Mouse (Mus musculus) intestine, embryonic 14.5 days (tissue): ENCODE measurements at regions not wholly inside any gene's neighbourhood (a gene's known extent, or its start where the extent isn't known, plus 50 kb on each side); places are given as distances from the start of the nearest gene placed in this dataset.

ENCODE experiments used
- ATAC-seq: fragments of 200-750 bp; cut with Nextera tagmentation; replicated peaks from 2 replicates; pipeline ENCODE4 v1.8.0; 2017; ENCODE audit warnings: low read depth, moderate number of reproducible peaks, moderate TSS enrichment, moderate library complexity; ENCODE audit not compliant: low FRiP score, low TSS enrichment
- DNase-seq: peaks from one replicate; pipeline ENCODE4 v3.0.0-alpha.2; 2018; ENCODE audit warnings: low spot score
- H3K27ac ChIP-seq: fragments of 300-500 bp; sonication (generic); 2 replicates; pipeline ENCODE4 v1.5.1; 2014; ENCODE audit warnings: low read depth, mild to moderate bottlenecking, control low read depth
- H3K27me3 ChIP-seq: fragments of 300-500 bp; sonication (generic); replicated peaks from 2 replicates; pipeline ENCODE4 v1.6.1; 2014; ENCODE audit warnings: low read length, control low read depth; ENCODE audit not compliant: control insufficient read depth, insufficient read depth
- H3K36me3 ChIP-seq: fragments of 300-500 bp; sonication (generic); 2 replicates; pipeline ENCODE4 v1.6.1; 2014; ENCODE audit warnings: low read length, control low read depth; ENCODE audit not compliant: control insufficient read depth, insufficient read depth
- H3K4me1 ChIP-seq: fragments of 300-500 bp; sonication (generic); replicated peaks from 2 replicates; pipeline ENCODE4 v1.6.1; 2014; ENCODE audit warnings: low read length, control low read depth, mixed read lengths; ENCODE audit not compliant: control insufficient read depth, insufficient read depth
- H3K4me2 ChIP-seq: fragments of 300-500 bp; sonication (generic); 2 replicates; pipeline ENCODE4 v1.6.1; 2014; ENCODE audit warnings: low read length
- H3K4me3 ChIP-seq: fragments of 300-500 bp; sonication (generic); 2 replicates; pipeline ENCODE4 v1.5.1; 2014; ENCODE audit warnings: low read depth, low read length, control low read depth, mixed read lengths
- H3K9ac ChIP-seq: fragments of 300-500 bp; sonication (generic); 2 replicates; pipeline ENCODE4 v1.6.1; 2014; ENCODE audit warnings: mild to moderate bottlenecking, low read length
- H3K9me3 ChIP-seq: fragments of 300-500 bp; sonication (generic); 2 replicates; pipeline ENCODE4 v1.6.1; 2016; ENCODE audit warnings: low read length, control low read depth; ENCODE audit not compliant: control insufficient read depth
- WGBS: fragments of 180-500 bp; shearing (Covaris S2); extraction: QIAGEN DNeasy Blood & Tissue Kit; methylation state at CpG from one replicate; pipeline ENCODE4 v1.1.7; 2014; 5-methylcytosine and 5-hydroxymethylcytosine counted together

GRCm38 (mm10) chr14:85965139-85965538, 1175.9 kb downstream of the Diaph3 start:
- Histone ChIP-seq H3K9ac (no peak overlapping the region), H3K4me3 (no peak overlapping the region), H3K9me3 (no peaks in the 10 kb centered on the region), H3K27me3 (no peaks in the 10 kb centered on the region), H3K4me1 (no peaks in the 10 kb centered on the region), H3K27ac (no peak overlapping the region), H3K4me2 (no peak overlapping the region), H3K36me3 (no peaks in the 10 kb centered on the region)
- no peak for DNase-seq
- ATAC-seq: no peak
- WGBS: 43% methylated on average over 2 of the region's 2 CpGs

- ATAC-seq: no peak
- Histone ChIP-seq H3K27ac (no peak overlapping the region), H3K9ac (no peak overlapping the region), H3K4me2 (no peak overlapping the region), H3K4me1 (no peaks in the 10 kb centered on the region), H3K27me3 (no peaks in the 10 kb centered on the region), H3K4me3 (no peak overlapping the region), H3K9me3 (no peaks in the 10 kb centered on the region), H3K36me3 (no peaks in the 10 kb centered on the region)
- WGBS: 39% methylated on average over 3 of the region's 3 CpGs
- DNase-seq: no peak
Measured at GRCm38 (mm10) chr14:85945707-85946313, 1195.2 kb downstream of the Diaph3 start.

GRCm38 (mm10) chr14:85942792-85943191, 1198.2 kb downstream of the Diaph3 start:
- H3K9me3 ChIP-seq: no peaks in the 10 kb centered on the region
- no peak overlapping the region for H3K4me2 ChIP-seq
- ATAC-seq (no peak), DNase-seq (no peak)
- H3K36me3 ChIP-seq: no peaks in the 10 kb centered on the region
- H3K27me3 ChIP-seq: no peaks in the 10 kb centered on the region
- no peak overlapping the region for H3K4me3 ChIP-seq
- no peaks in the 10 kb centered on the region for H3K4me1 ChIP-seq
- 78% methylated on average over 4 of the region's 4 CpGs for WGBS
- no peak overlapping the region for H3K27ac ChIP-seq
- H3K9ac ChIP-seq: no peak overlapping the region

GRCm38 (mm10) chr14:85940585-85940984, 1200.5 kb downstream of the Diaph3 start:
- no peak overlapping the region for H3K4me3 ChIP-seq
- DNase-seq (no peak), ATAC-seq (no peak)
- H3K27ac ChIP-seq: no peak overlapping the region
- no peak overlapping the region for H3K4me2 ChIP-seq
- H3K27me3 ChIP-seq: no peaks in the 10 kb centered on the region
- no peaks in the 10 kb centered on the region for H3K4me1 ChIP-seq
- WGBS: 73% methylated on average over 1 of the region's 1 CpGs
- H3K36me3 ChIP-seq: no peaks in the 10 kb centered on the region
- no peak overlapping the region for H3K9ac ChIP-seq
- no peaks in the 10 kb centered on the region for H3K9me3 ChIP-seq

GRCm38 (mm10) chr14:85935091-85935490, 1205.9 kb downstream of the Diaph3 start:
- 71% methylated on average over 2 of the region's 2 CpGs for WGBS
- no peaks in the 10 kb centered on the region for H3K9me3 ChIP-seq
- no peaks in the 10 kb centered on the region for H3K27me3 ChIP-seq
- no peak overlapping the region for H3K27ac ChIP-seq
- no peak for DNase-seq
- H3K4me1 ChIP-seq: no peaks in the 10 kb centered on the region
- no peak overlapping the region for H3K4me3 ChIP-seq
- H3K36me3 ChIP-seq: no peaks in the 10 kb centered on the region
- no peak for ATAC-seq
- H3K9ac ChIP-seq: no peak overlapping the region
- H3K4me2 ChIP-seq: no peak overlapping the region

GRCm38 (mm10) chr14:85930387-85930786, 1210.6 kb downstream of the Diaph3 start:
- H3K27ac ChIP-seq: no peak overlapping the region
- H3K4me3 ChIP-seq: no peak overlapping the region
- no peak overlapping the region for H3K4me2 ChIP-seq
- H3K36me3 ChIP-seq: no peaks in the 10 kb centered on the region
- H3K4me1 ChIP-seq: no peaks in the 10 kb centered on the region
- 45% methylated on average over 5 of the region's 5 CpGs for WGBS
- DNase-seq: no peak
- H3K9ac ChIP-seq: no peak overlapping the region
- H3K27me3 ChIP-seq: no peaks in the 10 kb centered on the region
- no peaks in the 10 kb centered on the region for H3K9me3 ChIP-seq
- ATAC-seq: no peak

GRCm38 (mm10) chr14:85918894-85919293, 1222.1 kb downstream of the Diaph3 start:
- H3K36me3 ChIP-seq: no peaks in the 10 kb centered on the region
- WGBS: 91% methylated on average over 4 of the region's 4 CpGs
- no peaks in the 10 kb centered on the region for H3K9me3 ChIP-seq
- no peak overlapping the region for H3K27ac ChIP-seq
- ATAC-seq (no peak), DNase-seq (no peak)
- no peak overlapping the region for H3K9ac ChIP-seq
- H3K4me1 ChIP-seq: no peaks in the 10 kb centered on the region
- no peaks in the 10 kb centered on the region for H3K27me3 ChIP-seq
- no peak overlapping the region for H3K4me3 ChIP-seq
- no peak overlapping the region for H3K4me2 ChIP-seq

GRCm38 (mm10) chr14:85915761-85916160, 1225.3 kb downstream of the Diaph3 start:
- no peak overlapping the region for H3K9ac ChIP-seq
- H3K4me1 ChIP-seq: no peaks in the 10 kb centered on the region
- no peaks in the 10 kb centered on the region for H3K36me3 ChIP-seq
- H3K9me3 ChIP-seq: no peaks in the 10 kb centered on the region
- H3K4me2 ChIP-seq: no peak overlapping the region
- DNase-seq (no peak), ATAC-seq (no peak)
- H3K27ac ChIP-seq: no peak overlapping the region
- H3K27me3 ChIP-seq: no peaks in the 10 kb centered on the region
- 86% methylated on average over 2 of the region's 2 CpGs for WGBS
- no peak overlapping the region for H3K4me3 ChIP-seq

- H3K27me3 ChIP-seq: no peaks in the 10 kb centered on the region
- H3K9me3 ChIP-seq: no peaks in the 10 kb centered on the region
- H3K4me1 ChIP-seq: no peaks in the 10 kb centered on the region
- 93% methylated on average over 1 of the region's 1 CpGs for WGBS
- DNase-seq: no peak
- no peak overlapping the region for H3K4me2 ChIP-seq
- H3K27ac ChIP-seq: no peak overlapping the region
- ATAC-seq: no peak
- H3K9ac ChIP-seq: no peak overlapping the region
- H3K4me3 ChIP-seq: no peak overlapping the region
- H3K36me3 ChIP-seq: no peaks in the 10 kb centered on the region
Measured at GRCm38 (mm10) chr14:85897890-85898289, 1243.1 kb downstream of the Diaph3 start.
